Mouse (Mus musculus): ENCODE data around the gene Gm3755. TPM values are rescaled to one million over a fixed set of nuclear protein-coding genes. Genes with fewer than 3 reads are reported as not detected.

Gene Gm3755
- not detected for polyA plus RNA-seq (2014; fragmentation: Illumina TruSeq; extraction: RNeasy Lipid Tissue Mini Kit (QIAGEN cat#74804); ENCODE audit: low read depth, low replicate concordance)

DNA sequence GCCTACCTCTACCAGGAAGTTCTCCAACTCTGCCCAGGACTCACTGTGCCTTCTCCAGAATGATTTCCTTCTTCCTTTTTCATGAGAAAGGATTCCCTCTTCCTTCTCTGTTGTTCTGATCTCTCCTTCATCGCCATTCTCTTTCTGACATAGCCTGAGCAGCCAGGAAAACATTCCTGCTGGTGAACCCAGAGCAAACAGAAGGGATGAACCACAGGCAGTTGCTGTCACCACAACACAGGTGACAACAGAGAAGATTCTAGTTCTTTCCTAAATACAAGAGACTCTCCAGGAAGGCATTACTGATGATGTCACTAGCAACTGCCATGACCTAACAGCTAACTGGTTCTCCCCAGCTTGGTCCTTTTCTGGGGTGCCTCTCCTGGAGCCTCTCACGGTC is at the start of gene Gm3755:
Gene Gm3755, minus strand, starts transcription at position 101 of the 400 bp plus-strand sequence.

DNA sequence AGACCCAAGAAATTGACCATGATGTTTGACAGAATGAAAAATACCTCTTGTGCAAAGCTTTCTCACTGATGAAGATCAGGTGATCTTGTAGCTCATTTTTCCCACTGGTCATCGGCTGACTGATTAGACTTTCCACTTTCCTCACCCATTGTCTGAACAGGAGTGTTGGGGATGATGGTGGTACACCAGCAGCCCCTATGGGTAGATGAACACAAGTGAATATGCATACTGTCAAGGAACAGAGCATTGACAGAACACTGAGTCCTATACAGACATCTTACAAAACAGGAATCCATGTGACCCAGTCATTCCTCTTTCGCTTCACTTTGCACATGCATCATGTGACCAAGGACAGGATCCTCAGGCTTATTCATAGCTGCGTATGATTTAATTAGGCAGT is 32.9 kb upstream of the Gm3755 start, which contains the start of gene Gm3752:
Gene Gm3752, minus strand, starts transcription at position 101 of the 400 bp plus-strand sequence.

Other genes with a start within 250 kb of the Gm3755 start
- not detected for gene Gm3727, start 186.2 kb downstream of the Gm3755 start, polyA plus RNA-seq (2014; fragmentation: Illumina TruSeq; extraction: RNeasy Lipid Tissue Mini Kit (QIAGEN cat#74804); ENCODE audit: low read depth, low replicate concordance)
- gene Gm3739, start 135.9 kb downstream of the Gm3755 start, polyA plus RNA-seq (2014; fragmentation: Illumina TruSeq; extraction: RNeasy Lipid Tissue Mini Kit (QIAGEN cat#74804); ENCODE audit: low read depth, low replicate concordance), result 0.62 TPM
- gene Gm5797, start 118.5 kb downstream of the Gm3755 start, polyA plus RNA-seq (2014; fragmentation: Illumina TruSeq; extraction: RNeasy Lipid Tissue Mini Kit (QIAGEN cat#74804); ENCODE audit: low read depth, low replicate concordance), result not detected
- not detected for gene Gm8374, start 85.8 kb downstream of the Gm3755 start, polyA plus RNA-seq (2014; fragmentation: Illumina TruSeq; extraction: RNeasy Lipid Tissue Mini Kit (QIAGEN cat#74804); ENCODE audit: low read depth, low replicate concordance)
- gene Gm3752, start 32.8 kb upstream of the Gm3755 start, polyA plus RNA-seq (2014; fragmentation: Illumina TruSeq; extraction: RNeasy Lipid Tissue Mini Kit (QIAGEN cat#74804); ENCODE audit: low read depth, low replicate concordance), result not detected
- gene Gm3558, start 117.6 kb upstream of the Gm3755 start, polyA plus RNA-seq (2014; fragmentation: Illumina TruSeq; extraction: RNeasy Lipid Tissue Mini Kit (QIAGEN cat#74804); ENCODE audit: low read depth, low replicate concordance), result 0.43 TPM
- not detected for gene Gm10338, start 144.7 kb upstream of the Gm3755 start, polyA plus RNA-seq (2014; fragmentation: Illumina TruSeq; extraction: RNeasy Lipid Tissue Mini Kit (QIAGEN cat#74804); ENCODE audit: low read depth, low replicate concordance)
- not detected for gene Gm10128, start 193.1 kb upstream of the Gm3755 start, polyA plus RNA-seq (2014; fragmentation: Illumina TruSeq; extraction: RNeasy Lipid Tissue Mini Kit (QIAGEN cat#74804); ENCODE audit: low read depth, low replicate concordance)